Mouse (Mus musculus): ENCODE measurements around the gene Stfa3. TPM values are rescaled to one million over a fixed set of nuclear protein-coding genes. Genes with fewer than 3 reads are reported as not detected.

Gene Stfa3
- polyA plus RNA-seq, 2 experiments: 36.7 to 37.9 TPM

- Histone ChIP-seq H3K4me3 (ENCODE audit: insufficient read depth in 1 of 2, low read depth in 2 of 2, low read length in 2 of 2) (no peak within 1 kb of the TSS), H3K36me3 (replicated peaks; ENCODE audit: control insufficient read depth, insufficient read depth, low read depth) (no peaks in the 10 kb centered on the region), H3K27me3 (ENCODE audit: control insufficient read depth, insufficient read depth, low read length) (no peaks in the 10 kb centered on the region), H3K4me2 (ENCODE audit: low read depth) (no peak within 1 kb of the TSS), H3K4me1 (replicated peaks; ENCODE audit: control insufficient read depth in 2 of 2, insufficient read depth in 2 of 2, low read length in 1 of 2) (no peaks in the 10 kb centered on the region), H3K27ac (no peak within 1 kb of the TSS), H3K9ac (replicated peaks) (no peak within 1 kb of the TSS), H3K9me3 (ENCODE audit: control insufficient read depth, low read length) (no peaks in the 10 kb centered on the region)
- no peak for DNase-seq (ENCODE audit: low read depth in 3 of 3, low spot score in 3 of 3)
- TF ChIP-seq EP300 (IDR thresholded peaks at IDR 0.05; ENCODE audit: low read depth) (no peak), CTCF (IDR thresholded peaks at IDR 0.05; ENCODE audit: low read depth) (no peak)
- ATAC-seq (ENCODE audit: insufficient read depth): no peak
Observed at GRCm38 (mm10) chr16:36408357-36408756, 46.8 kb downstream of the Stfa3 start, which contains the start of gene Stfa2. Stfa2 (minus strand) TSS chr16:36408457.

Other genes with a start within 250 kb of the Stfa3 start
- 0.81 TPM in 1 of 2 replicates, not detected in the other for gene Gm5416, start 245.0 kb downstream of the Stfa3 start, polyA plus RNA-seq (2012; rRNA removed)
- 1.7 and 2.9 TPM in 2 replicates for gene Gm5416, start 245.0 kb downstream of the Stfa3 start, polyA plus RNA-seq (2014; fragmentation: Nextera tagmentation; extraction: Ambion mirVana)
- 1.3 and 2.5 TPM in 2 replicates for gene 2010005H15Rik, start 233.9 kb downstream of the Stfa3 start, polyA plus RNA-seq (2012; rRNA removed)
- 4.8 and 7.3 TPM in 2 replicates for gene 2010005H15Rik, start 233.9 kb downstream of the Stfa3 start, polyA plus RNA-seq (2014; fragmentation: Nextera tagmentation; extraction: Ambion mirVana)
- gene Stfa1, start 178.4 kb downstream of the Stfa3 start, polyA plus RNA-seq (2012; rRNA removed): 60.2 and 101 TPM in 2 replicates
- 276 and 425 TPM in 2 replicates for gene Stfa1, start 178.4 kb downstream of the Stfa3 start, polyA plus RNA-seq (2014; fragmentation: Nextera tagmentation; extraction: Ambion mirVana)
- not detected in 2 replicates for gene BC117090, start 121.1 kb downstream of the Stfa3 start, polyA plus RNA-seq (2012; rRNA removed)
- 0.58 and 1.9 TPM in 2 replicates for gene BC117090, start 121.1 kb downstream of the Stfa3 start, polyA plus RNA-seq (2014; fragmentation: Nextera tagmentation; extraction: Ambion mirVana)
- 45.3 and 77.9 TPM in 2 replicates for gene BC100530, start 87.6 kb downstream of the Stfa3 start, polyA plus RNA-seq (2012; rRNA removed)
- gene BC100530, start 87.6 kb downstream of the Stfa3 start, polyA plus RNA-seq (2014; fragmentation: Nextera tagmentation; extraction: Ambion mirVana): 210 and 313 TPM in 2 replicates
- gene Stfa2, start 46.9 kb downstream of the Stfa3 start, polyA plus RNA-seq (2012; rRNA removed): 8.4 and 11.6 TPM in 2 replicates
- 10.0 and 11.0 TPM in 2 replicates for gene Stfa2, start 46.9 kb downstream of the Stfa3 start, polyA plus RNA-seq (2014; fragmentation: Nextera tagmentation; extraction: Ambion mirVana)
- gene Casr, start 106.7 kb upstream of the Stfa3 start, polyA plus RNA-seq (2012; rRNA removed): not detected in 2 replicates
- gene Casr, start 106.7 kb upstream of the Stfa3 start, polyA plus RNA-seq (2014; fragmentation: Nextera tagmentation; extraction: Ambion mirVana): not detected in 2 replicates
- 2.6 and 4.8 TPM in 2 replicates for gene Cd86, start 210.7 kb upstream of the Stfa3 start, polyA plus RNA-seq (2012; rRNA removed)
- gene Cd86, start 210.7 kb upstream of the Stfa3 start, polyA plus RNA-seq (2014; fragmentation: Nextera tagmentation; extraction: Ambion mirVana): 7.1 and 7.7 TPM in 2 replicates
- 0.03 and 0.04 TPM in 2 replicates for gene Ildr1, start 238.6 kb upstream of the Stfa3 start, polyA plus RNA-seq (2012; rRNA removed)
- 0.05 and 0.08 TPM in 2 replicates for gene Ildr1, start 238.6 kb upstream of the Stfa3 start, polyA plus RNA-seq (2014; fragmentation: Nextera tagmentation; extraction: Ambion mirVana)